Mouse (Mus musculus): Measurements from ENCODE around the gene Zfp57. TPM values are rescaled to one million over a fixed set of nuclear protein-coding genes. Genes with fewer than 3 reads are reported as not detected.
A peak's percentile ranks its signal among the peaks of the same experiment; 100 is the strongest.
"Not testable (repeated sequence)": the region's sequence is repeated elsewhere in the genome, so short reads cannot be mapped to it uniquely, and the experiment has no call there.

Zfp57 gene
- total RNA-seq, 2 experiments from 2014 or later, result 16.7 to 17.8 TPM

DNA sequence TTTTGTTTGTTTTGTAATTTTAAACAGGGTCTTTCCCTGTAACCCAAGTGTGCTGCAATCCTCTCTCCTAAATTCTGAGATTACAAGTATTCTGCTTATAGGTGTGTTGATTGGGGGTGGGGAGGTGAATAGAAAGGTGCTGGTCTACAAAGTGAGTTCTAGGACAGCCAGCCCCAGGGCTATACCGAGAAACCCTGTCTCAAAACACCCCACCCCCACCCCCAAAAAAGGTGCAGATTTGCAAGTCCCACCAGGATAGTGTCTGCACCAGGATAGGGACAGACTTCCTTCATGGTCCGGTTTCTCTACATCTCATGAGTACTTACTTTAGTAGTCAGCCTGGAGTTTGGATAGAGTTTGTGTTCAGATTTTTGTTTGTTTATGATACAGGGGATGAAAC, 2.5 kb upstream of the Zfp57 start:
- intact Hi-C loops (cut with DNase I), result loop anchor here (5.0 kb wide), 1 partner anchor 41 kb away; the partner anchor contains the start of genes Znrd1 and Znrd1as

DNA sequence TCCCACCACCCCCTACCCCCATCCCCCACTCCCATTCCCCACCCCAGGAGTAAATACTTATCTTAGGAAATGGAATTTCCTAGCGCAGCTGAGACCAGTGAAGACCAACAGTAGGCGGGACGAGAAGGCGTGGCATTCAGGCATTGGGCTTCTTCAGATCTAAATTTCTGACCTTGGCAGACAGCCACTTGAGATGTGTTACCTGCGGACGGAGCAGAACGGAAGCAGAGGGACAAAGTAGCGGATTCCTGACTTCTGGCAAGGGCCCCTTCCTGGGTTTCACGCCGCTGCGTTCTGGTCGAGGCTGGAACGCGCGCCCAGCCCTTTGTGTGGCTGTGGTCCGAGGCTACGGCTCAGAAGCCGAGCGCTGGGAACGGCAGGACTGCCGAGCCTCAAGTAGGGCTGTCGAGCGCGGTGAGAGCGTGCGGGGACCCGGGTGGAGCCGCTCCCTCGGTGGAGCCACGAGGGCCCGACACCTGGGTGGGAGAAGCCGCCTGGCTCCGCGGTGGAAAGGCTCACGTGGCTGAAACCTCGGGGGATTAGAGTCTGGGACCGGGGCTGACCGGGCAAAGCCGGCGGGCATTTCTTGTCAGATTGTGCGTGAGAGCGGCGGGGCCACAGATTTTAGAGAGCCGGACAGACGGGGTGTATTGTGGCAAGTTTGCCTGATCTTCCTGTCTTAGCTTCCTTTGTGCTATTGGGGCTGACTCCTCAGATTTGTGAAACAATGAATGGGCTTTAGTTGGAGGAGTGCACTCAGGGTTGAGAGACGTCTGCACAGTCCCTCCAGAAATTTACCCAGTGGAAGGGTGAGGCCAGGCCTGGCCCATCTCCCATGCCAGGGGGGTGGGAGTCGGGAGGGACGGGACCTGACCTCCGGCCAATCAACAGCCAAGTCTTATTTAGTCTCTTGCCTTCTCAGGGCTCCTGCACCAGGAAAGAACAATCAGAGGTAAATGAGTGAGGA, 1.7 kb downstream of the Zfp57 start:
- H3K27ac ChIP-seq, result peak overlapping the region; percentile 50
- DNase-seq (ENCODE audit: extremely low spot score in 1 of 2, low spot score in 2 of 2), result no peak
- intact Hi-C loops (cut with DNase I), result no loop called here
- no peak for TF ChIP-seq CTCF (IDR thresholded peaks at IDR 0.05)
- H3K4me3 ChIP-seq, result peak overlapping the region; percentile 65

More for the DNA sequence above, 2.5 kb upstream of the Zfp57 start:
- no peak for TF ChIP-seq CTCF (IDR thresholded peaks at IDR 0.05)
- no peak overlapping the region for H3K27ac ChIP-seq
- no peak overlapping the region for H3K4me3 ChIP-seq
- no peak for DNase-seq (ENCODE audit: extremely low spot score in 1 of 2, low spot score in 2 of 2)

DNA sequence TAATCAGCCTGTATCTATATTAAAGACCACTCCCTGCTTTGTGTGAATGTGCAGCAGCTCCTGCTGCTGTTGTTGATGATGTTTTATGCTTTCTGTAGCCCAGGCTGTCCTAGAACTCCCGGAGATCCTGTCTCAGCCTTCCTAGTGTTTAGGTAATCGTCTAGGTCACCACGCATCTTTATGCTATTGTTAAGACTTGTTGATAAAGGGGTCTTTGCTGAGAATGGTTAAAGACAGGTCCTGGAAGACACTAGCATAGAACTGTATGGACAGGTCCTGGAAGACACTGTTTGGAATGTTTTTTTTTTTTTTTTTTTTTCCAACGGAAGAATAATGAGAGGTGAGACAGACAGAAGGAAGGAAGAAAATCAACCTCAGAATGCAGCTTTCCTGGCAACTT, 2.4 kb downstream of the Zfp57 start:
- Histone ChIP-seq H3K27ac (no peak overlapping the region), H3K4me3 (peak overlapping the region; percentile 65)
- no peak for TF ChIP-seq CTCF (IDR thresholded peaks at IDR 0.05)
- DNase-seq (ENCODE audit: extremely low spot score in 1 of 2, low spot score in 2 of 2), result no peak
- intact Hi-C loops (cut with DNase I), result no loop called here

DNA sequence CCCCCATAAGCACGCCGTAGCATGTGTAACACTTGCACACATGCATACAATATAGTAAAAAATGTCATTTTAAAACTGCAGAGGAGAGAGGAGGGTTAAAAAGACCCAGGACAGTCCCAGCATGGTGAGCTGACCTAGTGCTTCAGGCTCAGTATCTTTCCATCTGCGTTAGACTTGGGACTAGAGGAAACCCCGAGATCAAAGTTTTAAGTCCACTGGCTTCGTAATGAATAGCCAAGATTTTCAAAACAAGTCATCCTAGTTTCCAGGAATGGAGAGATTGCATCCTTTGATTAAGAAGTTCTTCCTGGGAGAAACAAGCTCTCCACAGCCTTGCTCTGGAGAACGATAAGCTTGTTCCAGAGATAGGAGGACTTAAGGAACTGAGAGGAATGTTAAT, 7.2 kb downstream of the Zfp57 start:
- DNase-seq (ENCODE audit: extremely low spot score in 1 of 2, low spot score in 2 of 2), result no peak
- H3K4me3 ChIP-seq, result no peak overlapping the region
- intact Hi-C loops (cut with DNase I), result no loop called here
- H3K27ac ChIP-seq, result no peak overlapping the region
- no peak for TF ChIP-seq CTCF (IDR thresholded peaks at IDR 0.05)

DNA sequence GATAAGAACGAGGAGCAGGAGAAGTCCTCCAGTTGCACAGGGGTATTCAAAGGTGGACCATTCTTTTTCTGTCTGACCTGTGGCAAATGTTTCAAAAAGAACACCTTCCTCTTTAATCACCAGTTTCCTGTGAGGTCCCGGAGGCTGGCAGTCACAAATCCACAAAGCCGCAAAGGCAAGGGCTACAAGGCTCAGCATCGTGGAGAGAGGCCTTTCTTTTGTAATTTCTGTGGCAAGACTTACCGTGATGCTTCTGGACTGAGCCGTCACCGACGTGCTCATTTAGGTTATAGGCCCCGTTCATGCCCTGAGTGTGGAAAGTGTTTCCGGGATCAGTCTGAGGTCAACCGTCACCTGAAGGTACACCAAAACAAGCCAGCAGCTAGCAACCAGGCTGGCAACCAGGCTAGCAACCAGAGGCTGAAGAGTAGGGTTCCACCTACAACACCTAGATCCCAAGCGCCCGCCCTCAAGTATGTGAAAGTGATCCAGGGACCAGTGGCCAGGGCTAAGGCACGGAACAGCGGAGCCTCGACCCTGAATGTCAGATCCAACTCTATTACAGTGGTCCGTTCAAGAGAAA, 8.6 kb downstream of the Zfp57 start:
- DNase-seq (ENCODE audit: extremely low spot score in 1 of 2, low spot score in 2 of 2), result no peak
- Histone ChIP-seq H3K27ac (no peak overlapping the region), H3K4me3 (no peak overlapping the region)
- TF ChIP-seq CTCF (IDR thresholded peaks at IDR 0.05), result no peak
- intact Hi-C loops (cut with DNase I), result no loop called here

DNA sequence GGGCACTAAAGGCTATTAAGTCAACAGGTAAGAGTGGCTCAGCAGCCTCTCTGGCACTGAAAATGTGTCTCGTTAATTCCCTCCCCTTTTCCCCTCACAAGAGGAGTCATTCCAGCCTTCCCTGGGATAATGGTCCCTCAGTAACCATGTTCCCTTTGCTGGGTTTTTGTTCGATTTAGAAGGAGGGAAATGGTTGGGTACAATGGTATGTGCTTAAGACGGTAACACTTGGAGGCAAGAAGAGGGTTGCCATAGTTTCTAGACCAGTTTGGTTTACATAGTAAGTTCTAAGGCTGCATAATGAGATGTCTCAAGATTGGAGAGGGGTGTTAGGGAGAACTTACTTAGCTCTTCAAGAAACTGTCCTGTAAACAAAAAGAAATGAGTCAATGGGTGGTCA, 10.8 kb downstream of the Zfp57 start:
- TF ChIP-seq CTCF (IDR thresholded peaks at IDR 0.05), result no peak
- Histone ChIP-seq H3K27ac (no peak overlapping the region), H3K4me3 (no peak overlapping the region)
- intact Hi-C loops (cut with DNase I), result no loop called here
- no peak for DNase-seq (ENCODE audit: extremely low spot score in 1 of 2, low spot score in 2 of 2)

DNA sequence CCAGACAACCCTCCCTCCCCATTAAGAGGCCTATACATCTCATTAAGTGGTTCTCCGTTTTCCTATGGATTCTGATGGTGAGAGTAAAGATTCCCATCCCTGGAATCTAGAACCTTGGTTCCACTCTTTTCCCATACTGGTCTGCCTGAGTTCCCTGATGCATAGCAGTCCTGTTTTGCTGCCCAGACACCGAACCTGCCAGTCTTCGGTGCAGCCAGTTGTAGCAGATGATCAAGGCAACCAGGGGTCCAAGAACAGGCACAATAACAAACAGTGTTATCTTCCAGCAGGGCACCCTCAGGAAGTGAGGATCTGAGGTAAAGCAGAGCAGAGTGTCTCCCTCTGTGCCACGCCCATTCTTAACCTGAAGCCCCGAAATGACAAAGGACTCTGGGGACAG, 11.2 kb downstream of the Zfp57 start:
- intact Hi-C loops (cut with DNase I), result no loop called here
- no peak overlapping the region for H3K27ac ChIP-seq
- no peak for DNase-seq (ENCODE audit: extremely low spot score in 1 of 2, low spot score in 2 of 2)
- TF ChIP-seq CTCF (IDR thresholded peaks at IDR 0.05), result no peak
- no peak overlapping the region for H3K4me3 ChIP-seq

DNA sequence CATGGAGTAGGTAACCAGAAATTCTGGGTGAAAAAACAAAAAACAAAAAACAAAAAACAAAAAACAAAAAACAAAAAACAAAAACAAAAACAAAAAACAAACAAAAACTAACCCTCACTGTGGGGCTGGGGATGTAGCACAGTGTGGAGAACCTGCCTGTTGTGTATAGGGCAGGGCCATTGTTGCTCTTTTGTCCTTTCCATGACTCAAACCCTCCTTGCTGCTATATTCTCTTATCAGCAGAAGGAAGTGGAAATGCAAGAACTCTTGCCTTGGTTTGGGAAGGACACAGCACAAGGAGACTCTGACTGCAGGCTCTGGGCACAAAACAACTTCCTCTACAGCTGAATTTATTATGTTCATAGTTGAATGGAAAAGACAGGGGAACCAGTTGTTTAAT, 15.4 kb downstream of the Zfp57 start:
- Histone ChIP-seq H3K4me3 (no peak overlapping the region), H3K27ac (no peak overlapping the region)
- intact Hi-C loops (cut with DNase I), result no loop called here
- TF ChIP-seq CTCF (IDR thresholded peaks at IDR 0.05), result no peak
- DNase-seq (ENCODE audit: extremely low spot score in 1 of 2, low spot score in 2 of 2), result no peak

DNA sequence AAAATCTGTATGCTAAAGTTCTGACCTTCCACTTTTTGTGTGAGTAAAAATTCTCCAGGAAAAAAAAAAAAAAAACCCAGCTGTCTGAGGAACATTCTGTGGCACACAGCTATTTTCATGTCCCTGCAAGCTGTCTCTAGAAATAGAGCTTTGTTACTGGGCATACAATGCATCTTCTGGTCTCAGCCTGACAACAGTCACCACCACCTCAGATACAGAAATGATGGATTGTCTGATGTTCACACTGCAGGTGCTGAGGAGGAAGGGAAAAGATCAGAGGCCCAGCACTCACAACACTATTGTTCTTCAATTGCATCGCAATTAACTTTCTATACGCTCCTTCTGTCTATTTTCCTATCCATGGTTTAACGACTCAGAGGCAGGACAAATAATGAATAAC, 17.4 kb downstream of the Zfp57 start:
- Histone ChIP-seq H3K4me3 (no peak overlapping the region), H3K27ac (peak overlapping the region; percentile 90)
- TF ChIP-seq CTCF (IDR thresholded peaks at IDR 0.05), result no peak
- intact Hi-C loops (cut with DNase I), result no loop called here
- DNase-seq (ENCODE audit: extremely low spot score in 1 of 2, low spot score in 2 of 2), result peak in 1 of 2 experiments; percentile 18

DNA sequence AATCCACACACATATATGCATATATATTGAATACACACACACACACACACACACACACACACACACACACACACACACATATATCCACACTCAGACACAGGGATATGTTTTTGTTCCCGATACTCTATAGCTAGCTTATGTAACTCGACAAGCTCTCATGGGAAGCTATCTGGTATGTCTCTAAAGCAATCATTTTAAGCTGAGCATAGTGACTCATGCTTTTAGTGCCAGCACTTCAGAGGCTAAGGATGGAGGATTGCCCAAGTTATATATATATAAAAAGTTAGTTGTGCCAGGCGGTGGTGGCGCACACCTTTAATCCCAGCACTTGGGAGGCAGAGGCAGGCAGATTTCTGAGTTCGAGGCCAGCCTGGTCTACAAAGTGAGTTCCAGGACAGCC, 18.3 kb downstream of the Zfp57 start:
- H3K4me3 ChIP-seq; DNase-seq (ENCODE audit: extremely low spot score in 1 of 2, low spot score in 2 of 2); intact Hi-C loops (cut with DNase I): not testable (repeated sequence)
- H3K27ac ChIP-seq, result peak overlapping the region; percentile 28

DNA sequence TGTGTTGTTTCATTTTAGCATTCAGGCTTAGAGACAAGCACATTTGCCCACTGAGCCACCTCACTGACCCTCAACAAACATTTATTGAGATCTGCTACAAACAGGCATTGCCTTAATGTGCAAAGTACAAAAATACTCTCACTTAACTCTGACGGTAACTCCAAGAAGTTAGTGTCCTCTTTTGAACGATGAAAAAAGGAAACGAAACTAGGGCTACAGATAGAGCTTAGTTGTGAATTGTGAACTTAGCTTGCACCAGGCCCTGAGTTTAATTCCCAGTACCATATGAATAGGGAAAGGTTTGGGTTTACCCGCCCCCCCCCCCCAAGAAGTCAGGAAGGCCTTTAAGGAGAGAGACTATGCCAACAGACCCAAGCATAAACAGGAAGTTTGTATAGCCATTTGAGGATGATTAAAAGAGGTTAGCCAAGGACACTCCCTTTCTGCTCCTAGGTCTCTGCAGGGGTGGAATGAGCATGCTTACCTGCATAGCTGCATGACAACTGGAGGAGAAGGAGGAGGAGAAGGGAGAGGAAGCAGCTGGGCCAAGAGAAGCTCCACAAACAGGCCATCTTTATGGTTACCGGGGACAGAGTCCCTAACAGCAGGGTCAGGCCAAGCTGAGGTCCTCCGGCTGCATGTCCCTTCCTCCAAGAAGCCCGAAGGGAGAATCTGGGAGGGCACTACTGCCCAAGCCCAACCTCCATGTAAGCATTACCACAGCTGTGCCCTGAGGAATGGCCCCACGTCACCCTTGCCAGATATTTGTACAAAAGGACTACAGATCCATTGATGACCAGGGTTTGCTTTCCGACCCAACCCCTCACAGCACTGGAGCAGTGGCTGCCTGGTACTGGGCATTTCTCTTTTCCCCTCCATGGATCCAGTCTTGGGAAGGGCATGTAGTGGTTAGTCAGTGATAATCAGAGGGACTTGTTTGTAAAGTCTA, 21.9 kb downstream of the Zfp57 start, which contains the start of gene Mog:
Gene Mog (minus strand): TSS at position 771 of the 949 bp plus-strand sequence.
- Histone ChIP-seq H3K4me3 (peak within 1 kb of the TSS; percentile 17), H3K27ac (peak within 1 kb of the TSS; percentile 55)
- peak in 1 of 2 experiments; percentile 11 for DNase-seq (ENCODE audit: extremely low spot score in 1 of 2, low spot score in 2 of 2)
- intact Hi-C loops (cut with DNase I), result no loop called here
- TF ChIP-seq CTCF (IDR thresholded peaks at IDR 0.05), result no peak
